Mouse (Mus musculus) heart, embryonic 11.5 days (tissue): ENCODE data around the gene Pik3cd. TPM values are rescaled to one million over a fixed set of nuclear protein-coding genes. Genes with fewer than 3 reads are reported as not detected.

Source experiments
- ATAC-seq: fragments of 200-750 bp; cut with Nextera tagmentation; replicated peaks from 2 replicates; pipeline ENCODE4 v1.8.0; 2017; ENCODE audit warnings: moderate library complexity; ENCODE audit not compliant: insufficient number of reproducible peaks, low FRiP score, low TSS enrichment
- H3K27ac ChIP-seq: fragments of 300-500 bp; sonication (generic); 2 replicates; pipeline ENCODE4 v1.5.1; 2014; ENCODE audit warnings: mild to moderate bottlenecking, low read depth, low read length
- H3K27me3 ChIP-seq: fragments of 300-500 bp; sonication (generic); 2 replicates; pipeline ENCODE4 v1.6.1; 2014; ENCODE audit warnings: mild to moderate bottlenecking, low read length, mixed read lengths; ENCODE audit not compliant: control insufficient read depth, insufficient read depth
- H3K36me3 ChIP-seq: fragments of 300-500 bp; sonication (generic); 2 replicates; pipeline ENCODE4 v1.6.1; 2014; ENCODE audit warnings: mild to moderate bottlenecking, low read length, moderate library complexity, mixed read lengths; ENCODE audit not compliant: control insufficient read depth, insufficient read depth
- H3K4me1 ChIP-seq: fragments of 300-500 bp; sonication (generic); 2 replicates; pipeline ENCODE4 v1.6.1; 2014; ENCODE audit warnings: low read length; ENCODE audit not compliant: control insufficient read depth, insufficient read depth
- H3K4me2 ChIP-seq: fragments of 300-500 bp; sonication (generic); 2 replicates; pipeline ENCODE4 v1.6.1; 2014; ENCODE audit warnings: mild to moderate bottlenecking, moderate library complexity
- H3K4me3 ChIP-seq: fragments of 300-500 bp; sonication (generic); 2 replicates; pipeline ENCODE4 v1.5.1; 2014; ENCODE audit warnings: low read depth, low read length
- H3K9ac ChIP-seq: fragments of 300-500 bp; sonication (generic); 2 replicates; pipeline ENCODE4 v1.6.1; 2014; ENCODE audit warnings: mild to moderate bottlenecking, low read depth, low read length, moderate library complexity
- H3K9me3 ChIP-seq: fragments of 300-500 bp; sonication (generic); replicated peaks from 2 replicates; pipeline ENCODE4 v1.6.1; 2016; ENCODE audit warnings: low read length; ENCODE audit not compliant: control insufficient read depth
- WGBS: fragments of 180-500 bp; shearing (Covaris S2); extraction: QIAGEN DNeasy Blood & Tissue Kit; methylation state at CpG from one replicate; pipeline ENCODE4 v1.1.7; 2014; ENCODE audit not compliant: insufficient replicate concordance; 5-methylcytosine and 5-hydroxymethylcytosine counted together
- polyA plus RNA-seq: library from polyadenylated mRNA; unstranded; fragments of >200 nt; fragmentation: Nextera tagmentation; extraction: Ambion mirVana; gene quantifications from 2 replicates; pipeline ENCODE4 v1.2.1, GENCODE M21; 2014

Pik3cd gene
- polyA plus RNA-seq, 1 experiment from 2014 or later: 2.3 TPM

DNA sequence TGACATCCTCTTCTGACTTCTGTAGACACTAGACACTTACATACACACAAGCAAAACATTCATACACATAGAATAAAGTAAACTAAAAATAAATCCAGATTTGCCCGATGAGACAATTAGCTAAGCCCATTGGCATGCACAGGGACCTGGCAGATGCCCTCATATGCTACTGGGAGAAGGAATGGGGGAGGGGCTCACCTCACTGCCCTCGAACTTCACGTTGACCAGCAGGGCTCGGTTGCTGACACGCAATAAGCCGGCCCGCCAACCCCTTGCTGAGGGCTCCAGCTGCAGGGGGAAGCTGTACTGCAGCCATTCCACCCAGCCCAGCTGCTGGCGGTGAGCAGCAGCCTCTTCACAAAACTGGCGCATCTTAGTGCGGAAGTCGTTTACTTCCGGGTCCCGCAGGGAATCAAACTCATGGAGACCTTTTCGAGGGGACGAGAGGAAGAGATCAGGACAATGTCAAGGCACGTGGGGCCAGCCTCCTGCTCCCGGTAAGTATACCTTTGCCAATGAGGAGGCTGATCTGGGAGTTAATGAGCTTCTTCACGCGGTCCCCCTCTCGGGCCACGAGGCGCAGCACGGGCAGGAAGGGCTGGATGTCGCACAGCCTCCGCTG is 42.8 kb downstream of the Pik3cd start:
- H3K27me3 ChIP-seq: no peaks in the 10 kb centered on the region
- peak overlapping the region; percentile 41; the same call in 1 of the 2 replicates for H3K4me2 ChIP-seq
- WGBS: 58% methylated on average over 25 of the region's 25 CpGs
- no peak for ATAC-seq
- H3K4me1 ChIP-seq: no peaks in the 10 kb centered on the region
- H3K9me3 ChIP-seq: no peaks in the 10 kb centered on the region
- H3K4me3 ChIP-seq: no peak overlapping the region
- no peaks in the 10 kb centered on the region for H3K36me3 ChIP-seq
- H3K27ac ChIP-seq: no peak overlapping the region
- H3K9ac ChIP-seq: 0 out of 2 replicates have a peak overlapping the region, but pooled peaks have one; percentile 12

- 65% methylated on average over 11 of the region's 11 CpGs for WGBS
- ATAC-seq: no peak
- no peak overlapping the region for H3K4me3 ChIP-seq
These were observed 44.4 kb downstream of the Pik3cd start for GRCm38 (mm10) chr4:149657858-149658416.

DNA sequence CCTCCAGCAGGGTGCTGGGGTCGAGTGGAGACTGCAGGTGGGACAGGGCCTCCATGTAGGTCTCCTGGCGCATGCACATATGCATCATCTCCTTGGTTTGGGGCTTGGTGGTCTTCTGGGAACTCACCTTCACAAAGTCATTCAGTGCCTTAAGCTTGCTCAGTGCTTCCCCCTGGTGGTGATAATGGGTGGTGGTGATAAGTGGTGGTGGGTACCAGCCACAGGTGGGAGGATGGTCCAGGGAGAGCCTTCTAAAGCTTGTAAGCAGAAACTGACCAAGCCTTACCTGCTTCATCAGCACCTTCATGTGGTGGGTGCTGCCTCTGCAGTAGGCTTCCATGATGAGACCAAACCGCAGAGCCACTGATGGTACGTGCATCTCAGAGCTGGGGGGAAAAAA is 48.1 kb downstream of the Pik3cd start:
- Histone ChIP-seq H3K4me2 (no peak overlapping the region), H3K27me3 (no peaks in the 10 kb centered on the region), H3K9me3 (no peaks in the 10 kb centered on the region), H3K36me3 (peaks cover 4% of the 10 kb centered on the region; the same call in 1 of the 2 replicates), H3K4me3 (no peak overlapping the region), H3K4me1 (no peaks in the 10 kb centered on the region), H3K9ac (no peak overlapping the region), H3K27ac (no peak overlapping the region)
- 85% methylated on average over 4 of the region's 4 CpGs for WGBS
- no peak for ATAC-seq

More at GRCm38 (mm10) chr4:149657858-149658416, 44.4 kb downstream of the Pik3cd start:
- Histone ChIP-seq H3K9ac (no peak overlapping the region), H3K4me1 (no peaks in the 10 kb centered on the region), H3K27me3 (no peaks in the 10 kb centered on the region), H3K27ac (no peak overlapping the region), H3K9me3 (no peaks in the 10 kb centered on the region), H3K4me2 (no peak overlapping the region), H3K36me3 (no peaks in the 10 kb centered on the region)

- WGBS: 68% methylated on average over 24 of the region's 24 CpGs
- Histone ChIP-seq H3K4me3 (no peak overlapping the region), H3K27ac (no peak overlapping the region), H3K9ac (no peak overlapping the region), H3K9me3 (no peaks in the 10 kb centered on the region), H3K4me2 (no peak overlapping the region), H3K36me3 (peaks cover 10% of the 10 kb centered on the region; the same call in 1 of the 2 replicates), H3K4me1 (no peaks in the 10 kb centered on the region; the same call in 1 of the 2 replicates), H3K27me3 (no peaks in the 10 kb centered on the region)
- ATAC-seq: no peak
These were observed 51.7 kb downstream of the Pik3cd start for GRCm38 (mm10) chr4:149650493-149651193.

- peaks cover 14% of the 10 kb centered on the region for H3K36me3 ChIP-seq
- no peak overlapping the region for H3K27ac ChIP-seq
- 80% methylated on average over 20 of the region's 20 CpGs for WGBS
- H3K9me3 ChIP-seq: no peaks in the 10 kb centered on the region
- no peaks in the 10 kb centered on the region for H3K27me3 ChIP-seq
- no peak overlapping the region for H3K4me2 ChIP-seq
- no peak overlapping the region for H3K9ac ChIP-seq
- H3K4me3 ChIP-seq: no peak overlapping the region
- ATAC-seq: no peak
- no peaks in the 10 kb centered on the region; the same call in 1 of the 2 replicates for H3K4me1 ChIP-seq
These were observed 54.2 kb downstream of the Pik3cd start for GRCm38 (mm10) chr4:149648031-149648805.

GRCm38 (mm10) chr4:149645761-149646160 is 56.6 kb downstream of the Pik3cd start:
- H3K27me3 ChIP-seq: no peaks in the 10 kb centered on the region
- peaks cover 17% of the 10 kb centered on the region for H3K36me3 ChIP-seq
- WGBS: 88% methylated on average over 9 of the region's 9 CpGs

DNA sequence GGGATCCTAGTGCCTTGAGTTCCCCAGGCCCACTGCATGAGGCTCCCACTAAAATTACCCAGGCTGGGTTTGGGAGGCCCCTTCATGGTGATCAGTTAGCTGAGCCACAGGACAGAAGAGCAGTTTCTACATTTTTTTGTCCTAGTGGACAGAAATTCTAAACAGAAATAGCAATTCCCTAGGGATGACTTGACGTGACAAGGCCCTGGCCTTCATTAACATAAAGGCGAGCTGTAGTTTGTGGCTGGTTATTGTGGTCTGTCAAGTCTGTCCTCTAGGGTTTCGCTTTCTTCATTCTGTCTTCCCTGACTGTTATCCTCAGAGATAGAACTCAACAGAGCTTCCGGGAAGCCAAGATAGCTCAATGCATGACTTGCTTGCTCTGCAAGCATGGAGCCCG is 60.4 kb downstream of the Pik3cd start:
- no peaks in the 10 kb centered on the region for H3K27me3 ChIP-seq
- no peak overlapping the region for H3K27ac ChIP-seq
- no peak for ATAC-seq
- no peaks in the 10 kb centered on the region for H3K9me3 ChIP-seq
- no peak overlapping the region for H3K4me3 ChIP-seq
- H3K9ac ChIP-seq: no peak overlapping the region
- H3K36me3 ChIP-seq: peaks cover 18% of the 10 kb centered on the region
- peaks cover 4% of the 10 kb centered on the region; the same call in 1 of the 2 replicates for H3K4me1 ChIP-seq
- WGBS: 78% methylated on average over 5 of the region's 5 CpGs
- H3K4me2 ChIP-seq: no peak overlapping the region

More at GRCm38 (mm10) chr4:149645761-149646160, 56.6 kb downstream of the Pik3cd start:
- Histone ChIP-seq H3K27ac (no peak overlapping the region), H3K4me2 (no peak overlapping the region), H3K9me3 (no peaks in the 10 kb centered on the region), H3K4me1 (peaks cover 3% of the 10 kb centered on the region; the same call in 1 of the 2 replicates), H3K9ac (no peak overlapping the region), H3K4me3 (no peak overlapping the region)
- ATAC-seq: no peak

DNA sequence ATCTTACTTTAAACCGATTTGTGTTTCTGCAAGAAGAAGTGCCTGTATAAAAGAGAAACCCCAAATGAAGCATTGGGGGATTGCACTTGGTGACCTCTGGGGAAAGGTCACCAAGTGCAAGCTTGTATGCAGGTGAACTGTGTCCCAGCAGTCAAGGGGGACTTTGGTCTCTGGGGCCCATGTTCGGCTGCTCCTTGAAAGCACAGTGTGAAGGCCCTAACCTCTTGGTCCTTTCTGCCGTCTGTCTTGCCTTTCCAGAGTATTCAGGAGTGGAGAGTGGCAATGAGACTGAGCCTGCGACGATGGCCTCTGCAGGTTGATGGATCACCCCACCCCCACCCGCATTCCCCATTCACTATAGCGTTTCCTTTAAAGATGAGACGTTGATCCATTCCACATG is 61.0 kb downstream of the Pik3cd start:
- ATAC-seq: no peak
- Histone ChIP-seq H3K27ac (no peak overlapping the region), H3K4me3 (no peak overlapping the region), H3K36me3 (peaks cover 18% of the 10 kb centered on the region), H3K9me3 (no peaks in the 10 kb centered on the region), H3K27me3 (no peaks in the 10 kb centered on the region), H3K9ac (no peak overlapping the region), H3K4me1 (peaks cover 4% of the 10 kb centered on the region; the same call in 1 of the 2 replicates), H3K4me2 (no peak overlapping the region)
- WGBS: 62% methylated on average over 8 of the region's 8 CpGs
